Mouse (Mus musculus) left cerebral cortex, postnatal 36 days (tissue): Measurements from ENCODE around the gene Igbp1b. TPM values are rescaled to one million over a fixed set of nuclear protein-coding genes. Genes with fewer than 3 reads are reported as not detected.
A peak's percentile ranks its signal among the peaks of the same experiment; 100 is the strongest.

Experiments used
- DNase-seq, 2 experiments: peaks; one replicate each; pipeline ENCODE4 v3.0.0; 2021 to 2022; ENCODE audit warnings: low spot score in 2 of 2, mixed read lengths in 1 of 2
- intact Hi-C: fragments of 180-260 bp; cut with DNase I; formaldehyde crosslinking; loops from one replicate; pipeline ENCODE4 v1.15.1; 2025
- total RNA-seq, 2 experiments: library from RNA; stranded (reverse); gene quantifications; 2 replicates each; pipeline ENCODE4 v1.2.3; 2021

The Igbp1b gene
- total RNA-seq = under 1 TPM; 0.42 to 0.54 TPM

DNA sequence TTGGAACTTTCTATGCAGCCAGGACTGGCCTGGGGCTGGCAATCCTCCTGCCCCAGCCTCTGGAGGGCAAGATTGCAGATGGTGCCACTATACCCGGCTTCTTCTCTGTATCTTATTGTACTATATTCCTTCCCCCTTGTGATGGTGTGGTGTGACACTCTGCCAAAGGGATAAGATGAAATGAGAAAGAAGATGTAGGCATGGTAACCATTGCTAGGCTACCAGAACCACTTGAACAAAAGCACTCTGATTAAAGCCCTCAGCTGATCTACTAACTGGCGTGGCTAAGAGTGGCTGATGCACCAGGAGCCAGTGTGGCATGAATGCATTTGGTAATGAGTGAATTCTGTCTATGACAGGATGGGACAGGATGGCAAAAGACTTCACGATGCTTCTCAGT, at the start of gene Igbp1b:
Igbp1b (minus strand) TSS at position 29 of the 400 bp plus-strand sequence.
- no peak for DNase-seq
- intact Hi-C loops = no loop called here

- intact Hi-C loops = no loop called here
- no peak for DNase-seq
These were observed 24.6 kb upstream of the Igbp1b start for GRCm38 (mm10) chr6:138682959-138683358.

DNA sequence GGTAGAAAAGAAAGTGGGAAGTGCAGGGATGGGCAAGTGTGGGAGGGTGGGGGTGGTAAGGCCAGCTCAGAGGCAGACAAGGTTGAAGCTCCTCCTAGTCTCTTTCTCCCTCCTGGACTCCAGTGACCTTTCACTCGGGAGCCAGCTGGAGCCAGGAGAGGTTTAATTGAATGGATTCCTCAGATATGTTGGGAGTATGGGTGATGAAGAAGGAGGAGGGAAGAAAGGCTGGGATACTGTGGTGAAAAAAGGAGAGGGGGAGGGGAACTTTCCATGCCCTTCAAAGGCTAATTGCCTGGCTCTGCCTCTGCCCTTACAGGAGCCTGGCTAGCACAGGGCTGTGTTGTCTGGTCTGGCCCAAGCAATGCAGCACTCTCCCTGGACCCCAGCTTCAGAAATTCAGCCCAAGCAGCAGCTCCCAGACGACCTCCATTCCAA, 14.4 kb upstream of the Igbp1b start:
- DNase-seq = no peak
- intact Hi-C loops = no loop called here

DNA sequence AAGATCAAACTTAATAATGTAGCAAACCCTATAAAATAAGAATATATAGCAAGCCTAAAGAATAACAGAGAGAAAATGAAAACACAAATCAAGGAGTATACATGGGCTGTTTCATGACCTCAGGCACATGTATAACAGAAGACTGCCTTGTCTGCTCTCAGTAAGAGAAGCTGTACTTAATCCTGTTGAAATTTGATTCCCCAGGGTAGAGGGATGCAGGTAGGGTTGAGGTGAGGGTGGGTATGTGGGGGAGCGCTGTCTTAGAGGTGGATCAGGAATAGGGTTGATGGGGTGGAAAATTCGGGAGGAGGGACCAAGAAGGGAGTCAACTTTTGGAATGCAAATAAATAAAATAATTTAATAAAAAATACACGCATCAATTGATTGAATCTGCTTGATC, 7.1 kb upstream of the Igbp1b start:
- intact Hi-C loops = no loop called here
- DNase-seq = no peak

DNA sequence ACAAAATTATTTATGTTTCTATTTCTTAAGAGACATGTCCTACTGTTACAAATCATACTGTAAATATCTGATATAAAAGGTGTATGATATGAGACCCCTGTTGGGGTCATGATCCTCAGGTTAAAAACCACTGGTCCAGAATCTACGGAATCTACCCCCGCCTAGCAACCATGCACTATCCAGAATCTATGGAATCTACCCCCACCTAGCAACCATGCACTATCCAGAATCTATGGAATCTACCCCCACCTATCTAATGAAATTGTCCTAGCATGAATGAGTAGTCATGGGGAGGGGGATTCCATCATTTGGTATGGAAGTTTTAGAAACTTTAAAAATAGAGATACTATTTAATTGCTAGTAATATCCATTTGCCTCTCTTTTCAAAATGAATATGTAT, 12.7 kb downstream of the Igbp1b start:
- DNase-seq = no peak
- intact Hi-C loops = no loop called here

DNA sequence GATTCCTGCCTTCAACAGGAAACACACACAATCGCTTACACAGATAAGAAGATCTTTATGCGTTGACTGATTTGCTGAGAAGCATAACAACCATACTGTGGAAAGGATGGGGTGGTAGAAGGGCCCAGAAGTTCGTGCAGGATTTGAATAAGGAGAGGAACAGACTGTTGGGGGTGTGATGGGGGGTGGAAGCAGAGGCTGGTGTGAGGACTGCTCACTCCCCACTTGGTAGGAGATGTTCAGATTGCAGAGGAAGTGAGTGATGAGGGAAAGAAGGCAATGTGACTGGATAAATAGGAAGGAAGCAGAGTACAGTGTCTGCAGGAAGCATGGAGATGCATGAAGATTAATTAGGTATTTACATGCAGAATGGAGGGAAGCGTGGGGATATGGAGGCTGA, 19.0 kb downstream of the Igbp1b start:
- intact Hi-C loops = no loop called here
- peak; percentile 10 to 27 for DNase-seq

DNA sequence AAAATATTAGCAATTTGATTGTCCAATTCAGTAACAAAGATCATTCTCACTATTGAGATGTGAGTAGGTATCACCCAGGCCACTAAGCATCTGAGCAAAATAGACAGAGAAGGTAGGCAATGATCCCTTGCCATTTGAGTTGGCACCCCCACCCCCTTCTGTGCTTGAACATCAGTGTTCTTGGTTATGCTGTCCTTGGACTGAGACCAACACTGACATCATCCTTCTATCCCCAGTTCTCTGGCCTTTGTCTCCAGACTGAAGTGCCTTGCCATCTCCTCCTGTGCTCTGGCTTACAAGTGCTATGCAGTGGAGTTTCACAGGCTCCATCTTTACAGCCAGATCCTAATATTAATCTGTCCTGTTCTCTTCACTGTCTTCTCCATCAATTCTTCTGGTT, 37.6 kb downstream of the Igbp1b start:
- DNase-seq = no peak
- intact Hi-C loops = no loop called here

DNA sequence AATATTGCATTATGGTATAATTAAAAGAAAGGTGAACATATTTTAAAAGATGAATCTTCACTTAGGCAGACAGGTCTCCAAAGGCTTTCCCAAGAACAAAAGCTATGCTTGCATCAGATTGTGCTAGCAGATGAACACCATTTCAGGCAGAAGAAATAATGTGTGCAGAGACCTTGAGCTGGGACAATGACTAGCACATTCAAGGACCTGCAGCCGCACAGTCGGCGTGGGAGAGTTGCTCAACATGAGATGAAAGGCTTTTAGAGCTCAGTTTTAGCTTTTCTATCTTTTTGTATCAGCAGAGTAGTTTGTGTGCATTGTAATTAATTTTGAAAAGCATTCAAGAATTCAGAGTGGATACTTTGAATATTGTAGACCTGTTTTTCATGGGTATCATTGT, 39.9 kb downstream of the Igbp1b start:
- no peak for DNase-seq
- intact Hi-C loops = no loop called here

Other genes with a start within 250 kb of the Igbp1b start
- gene Lmo3, start 76.6 kb downstream of the Igbp1b start, total RNA-seq = 100 to 1,000 TPM; 142 to 176 TPM